Mouse (Mus musculus) gastrocnemius, adult 18-20 months (tissue): ENCODE results near the gene March8. TPM values are rescaled to one million over a fixed set of nuclear protein-coding genes. Genes with fewer than 3 reads are reported as not detected.
"Not testable (repeated sequence)": the region's sequence is repeated elsewhere in the genome, so short reads cannot be mapped to it uniquely, and the experiment has no call there.

Experiments used
- DNase-seq: peaks from one replicate; pipeline ENCODE4 v3.0.0; 2021; ENCODE audit warnings: low spot score
- long read RNA-seq, 2 experiments: library from polyadenylated mRNA; stranded (forward); transcript quantifications; one replicate each; pipeline ENCODE4 v2.0.0; 2021
- total RNA-seq, 2 experiments: library from RNA; stranded (reverse); gene quantifications; 2 replicates each; pipeline ENCODE4 v1.2.3; 2021

March8 gene
- total RNA-seq, result 10 to 100 TPM; 24.6 to 27.8 TPM
- long read RNA-seq, experiment 1, full-length matches to known transcripts, result 10 of 24 reads
- long read RNA-seq, experiment 1, partial matches to known transcripts, result 0 of 24 reads
- long read RNA-seq, experiment 1, other reads (novel, unspliced or antisense), result 14 of 24 reads
- long read RNA-seq, experiment 2, full-length matches to known transcripts, result 15 of 23 reads
- long read RNA-seq, experiment 2, partial matches to known transcripts, result 1 of 23 reads
- long read RNA-seq, experiment 2, other reads (novel, unspliced or antisense), result 7 of 23 reads

DNA sequence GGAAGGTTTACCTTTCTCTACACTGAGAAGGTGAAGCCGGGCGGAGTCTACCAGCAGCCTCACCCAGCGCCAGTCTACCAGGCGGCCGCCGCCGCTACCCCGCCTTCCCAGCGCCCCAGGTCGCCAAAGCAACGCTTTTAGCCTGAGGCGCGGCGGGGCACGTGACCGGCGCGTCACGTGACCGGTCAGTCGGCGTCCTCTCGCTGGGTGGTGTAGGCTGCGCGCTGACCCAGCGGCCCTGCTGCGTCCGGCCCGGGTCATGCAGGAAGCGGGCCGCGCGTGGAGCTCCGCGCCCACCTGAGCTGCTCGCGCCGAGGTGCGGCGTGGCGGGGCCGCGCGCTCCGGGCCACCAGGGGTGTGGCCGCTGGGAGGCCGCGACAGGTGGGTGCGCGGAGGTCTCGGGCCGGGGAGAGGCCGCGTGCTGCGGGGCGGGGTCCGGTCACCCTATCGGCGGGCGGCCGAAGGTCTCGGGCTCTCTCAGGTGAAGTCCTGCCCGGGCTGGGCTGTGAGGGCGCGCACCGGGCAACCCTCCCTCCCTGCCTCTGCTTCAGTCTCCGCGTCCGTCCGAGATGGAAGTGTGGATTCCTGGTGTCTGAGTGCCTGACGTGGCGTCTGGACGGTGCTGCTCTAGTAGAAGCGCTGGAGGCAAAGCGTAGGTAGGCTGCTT, at the start of gene March8:
Gene March8, plus strand, starts transcription at position 190 of the 667 bp plus-strand sequence.
- DNase-seq, result peak; percentile 87

DNA sequence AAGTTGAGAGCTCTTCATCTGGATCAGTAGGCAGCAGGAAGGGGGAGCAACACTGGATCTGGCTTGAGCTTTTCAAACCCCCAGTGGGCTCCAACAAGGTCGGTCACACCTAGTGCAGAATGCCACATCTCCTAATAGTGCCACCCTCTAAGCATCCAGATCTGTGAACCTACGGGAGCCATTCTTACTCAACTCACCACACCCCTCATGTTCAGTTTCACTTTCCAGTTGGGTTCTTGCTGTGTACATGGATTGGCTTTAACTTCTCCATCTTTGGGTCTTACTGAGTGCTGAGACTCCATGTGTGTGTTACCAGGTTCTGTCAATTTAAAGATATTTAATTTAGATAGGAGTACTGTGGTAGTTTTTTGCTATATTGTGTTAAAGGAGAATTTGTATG, 26.4 kb upstream of the March8 start:
- DNase-seq, result no peak

DNA sequence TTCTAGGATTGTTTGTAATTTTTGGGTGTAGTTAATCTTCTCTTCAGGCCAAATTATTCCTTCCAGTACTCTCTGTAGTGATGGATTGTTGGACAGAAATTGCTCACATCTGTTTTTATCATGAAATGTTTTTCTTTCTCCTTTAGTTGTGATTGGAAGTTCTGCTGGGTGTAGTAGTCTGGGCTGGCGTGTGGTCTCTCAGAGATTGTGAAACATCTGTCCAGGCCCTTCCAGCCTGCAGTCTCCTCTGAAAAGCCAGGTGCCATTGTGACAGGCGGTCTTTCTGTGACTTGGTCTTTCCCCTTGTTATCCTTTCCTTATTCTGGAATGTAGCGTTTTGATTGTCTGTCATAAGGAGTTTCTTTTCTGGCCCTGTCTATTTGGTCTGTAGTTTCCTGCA, 18.6 kb upstream of the March8 start:
- DNase-seq, result no peak

DNA sequence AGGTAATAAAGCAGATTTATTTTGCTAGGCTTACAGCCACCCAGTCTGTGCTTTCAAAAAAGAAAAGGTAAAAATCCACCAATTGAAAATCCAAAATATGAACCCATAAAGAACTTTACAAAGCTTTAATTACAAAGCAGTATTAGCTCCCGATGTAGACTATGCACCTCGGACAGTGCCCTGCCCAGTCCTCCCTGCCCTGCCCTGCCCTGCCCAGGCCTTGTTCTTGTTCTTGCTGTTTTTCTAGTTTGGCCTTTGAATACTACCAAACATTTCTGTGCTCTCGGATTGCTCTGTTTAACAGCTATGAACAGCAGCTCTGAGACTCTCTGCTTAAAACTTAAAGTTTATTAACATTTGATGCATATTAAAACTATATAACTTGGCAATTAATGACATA, 11.2 kb upstream of the March8 start:
- DNase-seq, result no peak

DNA sequence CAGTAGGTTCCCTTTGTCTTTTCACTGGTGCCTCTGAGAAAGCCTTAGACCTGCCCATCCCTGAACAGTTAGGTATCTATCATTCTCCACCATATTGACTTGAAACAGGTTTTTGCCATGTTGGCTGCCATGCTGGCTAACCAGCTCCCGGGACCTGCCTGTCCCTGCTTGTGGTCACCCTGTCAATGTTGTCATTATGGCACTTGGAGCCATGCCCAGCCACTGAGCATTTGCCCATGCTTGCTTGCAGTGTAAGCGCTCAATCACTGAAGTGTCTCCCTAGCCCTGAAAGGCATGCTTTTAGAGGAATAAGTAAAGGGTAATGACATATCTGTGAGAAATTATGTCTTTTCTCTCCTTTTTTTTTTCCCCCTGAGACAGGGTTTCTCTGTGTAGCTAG, 6.4 kb upstream of the March8 start:
- no peak for DNase-seq

DNA sequence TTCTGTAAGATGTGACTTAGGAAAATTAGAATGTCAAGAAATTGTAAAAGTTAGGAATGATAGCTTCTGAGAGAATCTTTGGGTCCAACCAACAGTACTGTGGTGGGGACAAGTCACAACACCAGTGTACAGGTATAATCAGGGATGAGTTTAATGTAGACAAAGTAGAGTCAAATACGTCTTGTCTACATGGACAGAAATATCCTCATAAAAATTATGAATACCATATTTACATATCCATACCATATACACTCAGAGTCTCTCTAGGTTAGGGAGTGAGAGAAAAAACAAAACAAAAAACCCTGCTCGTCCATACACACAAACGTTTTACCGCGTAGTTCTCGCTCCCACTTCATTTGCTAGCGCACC, 374 bp upstream of the March8 start:
- no peak for DNase-seq

DNA sequence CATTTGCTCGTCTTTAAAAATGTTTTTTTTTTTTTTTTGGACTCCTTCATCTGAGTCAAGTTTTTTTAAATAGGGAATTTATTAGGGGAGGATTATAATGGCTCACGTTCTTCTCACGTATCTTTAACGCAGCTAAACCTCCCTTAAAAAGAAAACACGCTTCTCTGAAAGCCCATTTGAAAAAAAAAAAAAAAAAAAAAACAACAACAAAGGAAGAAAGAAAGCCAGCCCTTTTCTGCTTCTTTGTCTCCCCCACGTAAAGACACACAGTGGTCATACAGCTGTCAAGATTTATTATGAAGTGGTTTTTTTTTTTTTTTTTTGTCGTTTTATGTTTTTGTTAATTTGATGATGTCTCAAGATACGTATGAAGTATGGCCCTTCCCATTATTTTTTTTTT, 696 bp downstream of the March8 start:
- DNase-seq, result no peak

DNA sequence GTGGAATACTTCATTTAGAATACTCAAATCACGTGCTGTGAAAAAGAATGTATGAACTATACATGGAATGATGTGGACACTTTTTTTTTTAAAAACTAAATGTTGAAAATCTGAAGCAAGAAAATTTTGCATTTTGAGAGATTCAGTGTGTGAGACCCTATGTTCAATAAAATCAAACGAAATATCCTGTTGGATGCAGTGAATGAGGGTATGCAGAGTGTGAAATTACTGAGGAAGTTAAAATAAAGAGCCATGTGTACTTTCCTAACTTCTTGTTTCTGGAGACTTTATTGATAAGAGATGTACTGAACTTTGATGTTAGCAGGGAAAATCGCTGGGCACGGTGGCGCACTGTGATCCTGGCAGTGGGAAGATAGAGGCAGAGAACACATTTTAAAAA, 1.3 kb downstream of the March8 start:
- DNase-seq, result no peak

DNA sequence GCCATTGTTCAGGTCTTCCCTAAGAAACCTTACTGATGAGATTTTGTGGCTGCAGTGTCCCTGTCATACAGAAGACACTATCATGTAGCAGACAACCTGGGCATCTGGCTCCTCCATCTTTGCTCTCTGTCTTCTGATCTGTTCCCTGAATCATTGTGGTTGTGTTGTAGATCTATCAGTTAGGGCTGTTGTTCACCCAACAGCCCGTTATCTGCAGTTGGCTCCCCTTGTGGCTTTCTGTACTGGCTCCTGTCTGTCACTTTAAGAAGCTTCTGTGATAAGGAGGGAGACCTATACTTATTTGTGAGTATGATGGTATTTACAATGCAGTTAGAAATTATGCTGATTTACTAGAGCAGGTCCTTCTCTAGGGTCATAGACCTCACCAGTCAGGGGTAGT, 2.7 kb downstream of the March8 start:
- no peak for DNase-seq

DNA sequence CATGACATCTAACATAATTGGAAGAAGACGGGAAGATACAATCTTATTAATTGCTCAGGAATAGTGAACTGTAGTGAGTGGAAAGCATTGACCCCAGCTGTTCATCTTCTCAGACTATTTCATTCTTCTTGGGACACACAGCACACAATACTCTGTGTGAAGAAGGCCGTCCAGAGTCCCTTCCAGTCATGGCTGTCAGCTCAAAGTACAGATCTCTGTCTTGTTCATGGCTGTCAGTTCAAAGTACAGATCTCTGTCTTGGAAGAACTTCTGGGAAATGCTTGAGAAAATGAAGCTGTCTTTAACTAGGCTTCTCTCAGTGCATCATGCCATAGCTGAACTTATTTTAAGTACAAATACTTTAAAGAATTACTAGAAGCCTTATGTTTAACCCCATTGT, 10.1 kb downstream of the March8 start:
- DNase-seq, result no peak

DNA sequence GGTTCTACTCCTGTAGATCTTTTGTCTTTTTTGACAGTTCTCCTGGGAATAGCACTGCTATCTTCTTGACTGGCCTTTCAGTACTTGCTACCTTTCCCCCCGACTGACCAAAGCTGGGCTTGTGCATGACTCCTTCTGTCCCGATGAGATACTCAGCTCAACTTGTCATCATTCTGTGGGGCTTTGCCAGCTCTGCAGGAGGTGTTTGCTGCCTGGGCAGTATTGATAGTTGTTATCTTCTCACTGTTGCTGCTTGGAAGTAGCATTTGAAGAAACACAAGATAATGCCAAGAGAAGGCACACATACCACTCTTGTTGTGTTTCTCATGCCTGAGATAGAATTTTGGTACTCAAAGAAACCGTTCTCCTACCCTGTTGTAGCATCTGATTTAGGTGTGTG, 12.2 kb downstream of the March8 start:
- DNase-seq, result no peak

DNA sequence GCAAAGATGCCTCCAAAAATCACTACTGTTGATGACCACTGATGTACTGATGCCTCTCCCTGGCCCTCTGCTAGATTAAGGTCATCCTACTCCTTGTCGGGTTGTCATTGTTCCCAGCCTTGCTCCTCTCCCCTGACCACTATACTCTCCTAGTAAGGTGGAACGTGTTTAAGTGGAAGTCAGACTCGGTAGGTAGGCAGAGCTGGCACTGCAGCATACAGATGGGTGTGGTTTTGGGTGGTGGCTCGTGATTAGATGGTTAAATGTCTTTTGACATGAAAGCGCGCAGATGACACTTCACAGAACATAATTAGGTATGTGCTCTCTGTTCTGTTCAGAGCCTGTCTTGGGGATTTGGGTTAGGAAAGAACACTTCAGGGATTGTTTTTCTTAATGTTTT, 12.8 kb downstream of the March8 start:
- DNase-seq, result no peak

DNA sequence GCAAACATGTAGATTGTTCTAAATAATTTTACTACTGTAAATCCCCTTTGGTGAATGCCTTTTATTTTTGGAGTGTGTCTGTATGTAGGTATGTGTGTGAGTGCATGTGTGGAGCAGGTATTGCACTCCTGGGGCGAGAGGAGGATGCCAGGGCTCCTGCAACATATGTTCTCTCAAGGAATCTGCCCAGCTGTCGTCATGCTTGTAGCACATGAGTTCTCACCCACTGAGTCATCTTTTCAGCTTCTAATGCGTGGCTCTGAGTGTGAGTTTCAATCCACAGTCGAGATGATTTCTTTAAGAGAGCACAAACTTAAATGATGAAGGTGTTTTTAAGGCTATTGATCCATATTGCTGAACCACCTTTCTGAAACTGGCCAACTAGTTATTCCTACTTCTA, 13.7 kb downstream of the March8 start:
- DNase-seq, result no peak

DNA sequence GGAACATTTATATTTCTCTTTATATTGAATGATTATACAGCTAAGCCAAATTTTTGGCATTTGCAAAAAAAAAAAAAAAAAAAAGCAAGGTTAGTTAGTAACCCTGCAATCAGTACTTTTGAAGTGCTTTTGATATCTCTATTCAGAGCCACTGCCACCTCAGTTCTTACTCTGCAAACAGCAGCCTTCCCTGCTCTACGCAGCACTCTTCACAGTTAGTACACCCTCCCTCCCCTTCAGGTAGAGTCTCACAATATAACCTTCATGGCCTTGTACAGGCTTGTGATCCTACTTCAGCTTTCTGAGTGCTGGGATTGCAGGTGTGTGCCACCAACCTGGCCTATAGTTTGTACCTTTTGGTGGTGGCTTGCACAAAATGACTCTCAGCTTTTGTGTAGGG, 15.6 kb downstream of the March8 start:
- no peak for DNase-seq

DNA sequence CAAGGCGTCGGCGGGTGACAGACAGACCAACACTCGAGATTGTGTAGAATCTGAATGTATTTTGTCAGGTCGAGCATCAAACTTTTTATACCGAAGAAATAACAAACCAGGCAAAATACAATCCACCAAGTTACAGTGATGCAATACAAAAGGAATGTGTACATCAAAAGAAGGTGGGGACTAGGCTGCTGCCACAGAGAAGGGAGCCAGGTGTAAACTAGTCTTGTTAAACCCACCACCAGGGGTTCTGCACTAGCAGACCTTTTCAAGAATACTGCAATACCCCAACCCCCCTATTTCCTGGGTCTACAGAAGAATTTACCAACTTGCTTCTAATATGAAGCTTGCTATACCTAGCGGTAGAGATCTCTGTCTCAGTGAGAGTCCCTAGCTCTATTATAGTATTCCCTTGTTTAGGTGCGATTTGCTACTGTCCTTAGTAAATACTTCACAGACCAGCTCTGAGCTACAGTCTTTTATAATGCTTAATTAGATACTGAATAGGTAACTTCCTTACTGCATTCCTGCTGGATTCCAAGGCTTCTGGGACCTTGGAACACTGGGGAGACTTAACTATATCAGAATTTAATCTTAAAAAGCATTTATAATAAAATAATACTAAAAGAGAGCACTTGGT, 18.6 kb downstream of the March8 start:
- not testable (repeated sequence) for DNase-seq

DNA sequence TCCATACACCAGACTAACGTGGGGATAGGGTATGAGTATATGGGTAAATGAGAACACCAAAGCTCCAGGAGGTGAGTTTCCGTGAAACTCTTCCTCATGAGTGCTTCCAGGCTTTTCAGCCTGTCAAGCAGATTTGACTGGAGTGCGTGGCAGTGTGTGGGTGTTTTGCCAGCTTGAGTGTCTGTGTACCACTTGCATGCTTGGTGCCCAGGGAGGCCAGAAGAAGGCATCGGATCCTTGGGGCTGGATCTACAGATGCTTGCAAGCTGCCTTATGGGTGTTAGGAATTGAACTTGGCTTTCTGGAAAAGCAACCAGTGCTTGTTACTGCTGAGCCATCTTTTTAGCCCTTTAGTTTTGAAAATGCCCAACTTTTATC, 19.1 kb downstream of the March8 start:
- DNase-seq, result no peak

DNA sequence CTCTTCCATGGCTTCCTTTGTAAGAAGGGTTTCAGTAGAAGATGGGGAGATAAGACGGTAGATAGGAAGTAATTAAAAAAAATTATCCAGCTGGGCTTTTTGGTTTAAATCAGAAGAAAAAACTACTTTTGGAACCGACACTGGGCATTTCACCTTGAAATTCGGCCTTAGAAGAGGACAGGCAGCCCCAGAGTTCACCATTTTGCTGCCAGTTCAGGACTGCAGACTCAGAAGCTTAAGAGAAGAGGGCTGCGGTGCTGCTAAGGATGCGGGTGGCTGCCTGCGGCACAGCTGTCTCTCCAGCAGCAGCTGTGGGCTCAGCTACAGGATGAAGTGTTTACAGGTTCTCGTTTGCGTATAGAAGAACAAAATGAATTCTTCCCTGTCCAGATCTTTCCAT, 20.2 kb downstream of the March8 start:
- no peak for DNase-seq

DNA sequence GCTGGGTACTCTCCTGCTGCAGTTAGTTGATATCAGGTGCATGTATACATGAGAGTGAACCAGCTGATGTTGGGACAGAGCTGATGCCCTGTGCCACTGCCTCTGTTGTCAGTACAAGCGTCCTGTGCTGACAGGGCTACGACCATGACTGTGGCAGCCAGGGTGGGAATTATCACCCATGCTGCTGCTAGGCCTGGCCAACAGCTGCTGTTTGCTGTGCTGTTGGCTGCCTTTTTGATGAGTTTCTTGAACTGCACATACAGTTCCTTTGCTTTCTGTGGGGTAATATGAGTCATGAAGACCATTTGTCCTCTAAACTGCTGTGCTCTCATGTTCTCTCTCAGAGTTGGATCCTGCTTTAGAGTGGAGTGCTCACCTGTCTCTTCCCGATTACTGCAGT, 21.4 kb downstream of the March8 start:
- DNase-seq, result peak; percentile 10

DNA sequence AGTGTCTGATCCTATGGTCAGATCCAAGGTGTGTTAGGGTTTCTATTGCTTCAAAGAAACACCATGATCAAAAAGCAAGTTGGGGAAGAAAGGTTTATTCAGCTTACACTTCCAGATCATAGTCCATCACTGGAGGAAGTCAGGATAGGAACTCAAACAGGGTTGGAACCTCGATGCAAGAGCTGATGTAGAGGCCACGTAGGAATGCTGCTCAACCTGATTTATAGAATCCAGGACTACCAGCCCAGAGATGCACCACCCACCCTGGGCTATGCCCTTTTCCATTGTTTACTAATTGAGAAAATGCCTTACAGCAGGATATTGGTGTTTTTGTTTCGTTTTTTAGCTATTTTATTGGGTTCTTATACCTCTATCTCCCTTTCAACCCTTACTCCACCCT, 23.6 kb downstream of the March8 start:
- no peak for DNase-seq

DNA sequence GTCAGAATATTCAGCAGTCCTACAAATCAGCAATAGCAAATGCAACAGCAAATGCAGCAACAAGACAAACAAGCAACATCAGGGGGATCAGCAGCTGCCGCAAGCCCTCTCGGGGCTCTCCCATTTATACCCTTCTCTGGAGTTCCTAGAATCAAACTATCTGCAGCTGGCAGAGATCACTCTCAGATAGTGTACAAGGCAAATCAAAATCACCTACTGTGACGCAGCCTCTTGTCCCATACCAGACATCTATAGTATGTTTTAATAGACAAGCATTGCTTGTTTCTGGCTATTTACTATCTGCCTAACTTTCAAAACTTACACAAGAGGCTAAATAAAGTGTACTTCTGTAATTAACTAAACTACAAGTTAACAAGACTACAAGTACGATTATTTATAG, 24.2 kb downstream of the March8 start:
- no peak for DNase-seq

DNA sequence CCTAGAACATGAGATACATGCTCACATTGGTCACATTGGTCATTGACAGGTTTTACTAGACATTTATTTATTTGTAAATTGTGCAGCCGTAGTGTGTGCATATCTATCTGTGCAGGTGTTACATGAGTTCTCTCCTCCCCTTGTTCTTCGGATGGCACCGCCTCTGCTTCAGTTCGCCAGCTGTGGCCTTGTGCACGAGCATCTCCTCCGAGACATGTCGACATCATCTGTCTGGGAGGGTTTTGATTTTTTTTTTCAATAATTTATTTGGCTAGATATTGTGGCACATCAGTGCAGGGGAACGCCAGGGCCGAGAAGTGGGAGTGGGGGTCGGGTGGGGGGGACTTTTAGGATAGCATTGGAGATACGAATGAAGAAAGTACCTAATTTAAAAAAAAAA, 30.1 kb downstream of the March8 start:
- no peak for DNase-seq

DNA sequence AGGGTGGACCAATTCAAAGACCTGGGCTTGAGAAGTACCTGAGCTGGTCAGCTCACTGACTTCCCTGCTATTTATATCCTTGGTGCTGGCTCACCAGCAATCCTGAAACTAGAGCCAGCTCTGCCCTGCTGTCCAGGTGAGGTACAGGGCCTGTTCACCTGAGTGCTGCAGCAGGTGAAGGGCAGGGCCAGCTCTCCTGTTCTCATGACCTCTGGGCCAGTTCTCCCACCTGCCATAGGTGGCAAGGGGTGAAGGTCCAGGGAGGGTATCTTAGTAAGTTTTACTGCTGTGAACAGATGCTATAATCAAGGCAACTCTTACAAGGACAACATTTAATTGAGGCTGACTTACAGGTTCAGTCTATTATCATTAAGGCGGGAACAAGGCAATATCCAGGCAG, 32.0 kb downstream of the March8 start:
- DNase-seq, result no peak
